Mouse (Mus musculus) liver, embryonic 14.5 days (tissue): ENCODE results near the gene Prkab2.

Source experiments
- CTCF ChIP-seq: IDR thresholded peaks from 2 replicates; pipeline ENCODE4 v1.5.1; 2016; ENCODE audit warnings: antibody characterized with exemption, low read depth, control low read depth
- EP300 ChIP-seq: IDR thresholded peaks from 2 replicates; pipeline ENCODE4 v1.6.1; 2016; ENCODE audit warnings: antibody characterized with exemption, low read depth

DNA sequence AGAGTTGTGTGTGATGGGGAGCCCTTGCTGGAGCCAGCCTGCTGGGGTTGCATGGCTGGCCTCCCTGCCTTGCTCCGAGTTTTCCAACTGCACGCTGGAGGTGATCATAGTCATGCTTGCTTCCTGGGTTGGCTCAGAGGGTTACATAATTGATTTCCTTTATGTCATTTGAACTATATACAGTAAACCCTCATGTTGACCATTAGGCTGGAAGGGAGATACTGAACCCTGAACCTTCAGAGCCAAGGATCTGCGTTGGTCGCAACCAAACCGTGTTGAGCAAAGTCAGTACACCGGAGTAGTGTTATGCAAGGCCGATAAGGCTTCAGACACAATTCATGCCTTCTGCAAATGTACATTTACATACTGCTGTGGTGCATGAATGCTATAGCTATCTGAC lies 30.1 kb upstream of the Prkab2 start:
- TF ChIP-seq CTCF (no peak), EP300 (no peak)
